Mouse (Mus musculus) Patski (cell line): ENCODE results near the gene Eef1a1. TPM values are rescaled to one million over a fixed set of nuclear protein-coding genes. Genes with fewer than 3 reads are reported as not detected.
"Not testable (repeated sequence)": the region's sequence is repeated elsewhere in the genome, so short reads cannot be mapped to it uniquely, and the experiment has no call there.

Experiments used
- ATAC-seq: fragments of 100-300 bp; one replicate; pipeline ENCODE4 v1.8.0; 2021
- CTCF ChIA-PET: fragments of 350-600 bp; sonication (Branson Sonifier 250); formaldehyde crosslinking; loops from one replicate; lab custom pipeline; 2022; ENCODE audit warnings: inconsistent platforms; lab: Charles Lee
- POLR2A ChIA-PET: fragments of 350-600 bp; sonication (Branson Sonifier 250); formaldehyde crosslinking; loops from one replicate; lab custom pipeline; 2022; ENCODE audit warnings: antibody characterized with exemption, inconsistent platforms; lab: Charles Lee
- DNase-seq: peaks from one replicate; pipeline ENCODE4 v3.0.0-alpha.2; 2011; ENCODE audit warnings: low read depth, low spot score
- H3K27me3 ChIP-seq: fragments of 371-371 bp; one replicate; pipeline ENCODE4 v1.5.1; 2021
- CTCF ChIP-seq: fragments of 100-300 bp; IDR thresholded peaks from one replicate; pipeline ENCODE4 v1.5.1; 2021
- in situ Hi-C: fragments of 300-500 bp; cut with MboI; formaldehyde crosslinking; loops from 3 replicates; pipeline ENCODE4 v1.11.1; 2018; ENCODE audit warnings: low pct_unique_long_range_greater_than_20kb, mixed read lengths
- polyA plus RNA-seq: library from polyadenylated mRNA; unstranded; gene quantifications from one replicate; pipeline ENCODE4 v1.2.3, GENCODE M21; 2021

The Eef1a1 gene
- polyA plus RNA-seq, 1 experiment from 2014 or later, result 8,737 TPM

GRCm38 (mm10) chr9:78526206-78526605 is 37.3 kb upstream of the Eef1a1 start:
- CTCF ChIA-PET, result interaction anchor here (2.4 to 2.5 kb wide), 2 partner anchors 20 to 23 kb away, joined by 14 to 17 read pairs; no protein-coding TSS in a partner anchor
- DNase-seq, result no peak
- TF ChIP-seq CTCF, result no peak
- POLR2A ChIA-PET, result interaction anchor here (0.7 kb wide), 1 partner anchor 337 kb away, joined by 3 read pairs; no protein-coding TSS in a partner anchor
- no peak for ATAC-seq
- no peaks in the 10 kb centered on the region for H3K27me3 ChIP-seq
- in situ Hi-C loops, result loop anchor here (25.0 kb wide), 1 partner anchor 164 kb away; the partner anchor contains the start of genes Dppa5a and Gsta2

- no peak for TF ChIP-seq CTCF
- no peak for ATAC-seq
- DNase-seq, result no peak
- H3K27me3 ChIP-seq, result no peaks in the 10 kb centered on the region
- ChIA-PET CTCF (no interaction called here), POLR2A (interaction anchor here (0.6 to 0.7 kb wide), 2 partner anchors 18 to 336 kb away, joined by 3 read pairs; no protein-coding TSS in a partner anchor)
- in situ Hi-C loops, result loop anchor here (25.0 kb wide), 1 partner anchor 163 kb away; the partner anchor contains the start of genes Dppa5a and Gsta2
Measured at GRCm38 (mm10) chr9:78525451-78526135, 36.6 kb upstream of the Eef1a1 start.

GRCm38 (mm10) chr9:78521689-78522088 is 32.7 kb upstream of the Eef1a1 start:
- ATAC-seq (no peak), DNase-seq (no peak)
- POLR2A ChIA-PET, result interaction anchor here (1.0 to 2.9 kb wide), 2 partner anchors 18 to 40 kb away, joined by 3 to 12 read pairs; no protein-coding TSS in a partner anchor
- no peak for TF ChIP-seq CTCF
- CTCF ChIA-PET, result no interaction called here
- no peaks in the 10 kb centered on the region for H3K27me3 ChIP-seq
- in situ Hi-C loops, result no loop called here

GRCm38 (mm10) chr9:78520780-78521601 is 32.0 kb upstream of the Eef1a1 start:
- TF ChIP-seq CTCF, result no peak
- POLR2A ChIA-PET, result interaction anchor here (1.0 to 2.9 kb wide), 3 partner anchors 17 to 40 kb away, joined by 3 to 12 read pairs (median 5); no protein-coding TSS in a partner anchor

GRCm38 (mm10) chr9:78520127-78520779 is 31.3 kb upstream of the Eef1a1 start:
- no peak for DNase-seq
- ChIA-PET POLR2A (interaction anchor here (1.5 to 2.9 kb wide), 2 partner anchors 16 to 40 kb away, joined by 5 to 12 read pairs; no protein-coding TSS in a partner anchor), CTCF (interaction anchor here (0.6 to 1.2 kb wide), 2 partner anchors 15 to 17 kb away, joined by 3 to 4 read pairs; no protein-coding TSS in a partner anchor)
- H3K27me3 ChIP-seq, result no peaks in the 10 kb centered on the region
- in situ Hi-C loops, result no loop called here
- no peak for TF ChIP-seq CTCF
- ATAC-seq, result no peak

More at GRCm38 (mm10) chr9:78520780-78521601, 32.0 kb upstream of the Eef1a1 start:
- H3K27me3 ChIP-seq, result no peaks in the 10 kb centered on the region
- ATAC-seq (no peak), DNase-seq (no peak)
- in situ Hi-C loops, result no loop called here
- CTCF ChIA-PET, result interaction anchor here (1.2 kb wide), 1 partner anchor 18 kb away, joined by 4 read pairs; no protein-coding TSS in a partner anchor

- H3K27me3 ChIP-seq, ATAC-seq, POLR2A ChIA-PET, DNase-seq, in situ Hi-C loops: not testable (repeated sequence)
- TF ChIP-seq CTCF, result peak; percentile 15
- CTCF ChIA-PET, result interaction anchor here (1.2 to 2.0 kb wide), 3 partner anchors 13 to 14 kb away, joined by 4 to 8 read pairs (median 5); no protein-coding TSS in a partner anchor
Measured at GRCm38 (mm10) chr9:78517237-78517636, 28.3 kb upstream of the Eef1a1 start.

GRCm38 (mm10) chr9:78516125-78516524 is 27.2 kb upstream of the Eef1a1 start:
- CTCF ChIA-PET, result interaction anchor here (1.2 to 2.0 kb wide), 3 partner anchors 11 to 34 kb away, joined by 3 to 8 read pairs (median 4); no protein-coding TSS in a partner anchor
- DNase-seq (no peak), ATAC-seq (no peak)
- no peaks in the 10 kb centered on the region for H3K27me3 ChIP-seq
- POLR2A ChIA-PET, result no interaction called here
- in situ Hi-C loops, result no loop called here
- TF ChIP-seq CTCF, result no peak

- no peaks in the 10 kb centered on the region for H3K27me3 ChIP-seq
- TF ChIP-seq CTCF, result no peak
- ChIA-PET POLR2A (no interaction called here), CTCF (no interaction called here)
- in situ Hi-C loops, result no loop called here
- no peak for ATAC-seq
- DNase-seq, result no peak
Measured at GRCm38 (mm10) chr9:78514681-78515080, 25.7 kb upstream of the Eef1a1 start.

GRCm38 (mm10) chr9:78513776-78514500 is 25.0 kb upstream of the Eef1a1 start:
- DNase-seq (no peak), ATAC-seq (no peak)
- no peaks in the 10 kb centered on the region for H3K27me3 ChIP-seq
- in situ Hi-C loops, result no loop called here
- POLR2A ChIA-PET, result no interaction called here
- CTCF ChIA-PET, result no interaction called here
- TF ChIP-seq CTCF, result no peak
